Mouse (Mus musculus) bone marrow macrophage, adult 2 months (primary cell): ENCODE data around the gene Dip2b. TPM values are rescaled to one million over a fixed set of nuclear protein-coding genes. Genes with fewer than 3 reads are reported as not detected.
A peak's percentile ranks its signal among the peaks of the same experiment; 100 is the strongest.

ENCODE experiments used
- H3K27ac ChIP-seq: 2 replicates; pipeline ENCODE4 v1.5.1; 2012; ENCODE audit warnings: low read depth, low read length; ENCODE audit not compliant: insufficient read depth
- H3K4me1 ChIP-seq: 2 replicates; pipeline ENCODE4 v1.6.1; 2012; ENCODE audit warnings: low read length; ENCODE audit not compliant: control insufficient read depth, insufficient read depth
- H3K4me3 ChIP-seq: 2 replicates; pipeline ENCODE4 v1.5.1; 2012; ENCODE audit warnings: mild to moderate bottlenecking, low read length, moderate library complexity; ENCODE audit not compliant: insufficient read depth
- CTCF ChIP-seq: IDR thresholded peaks from 2 replicates; pipeline ENCODE4 v1.5.1; 2012; ENCODE audit warnings: low read depth, mild to moderate bottlenecking, low read length, moderate library complexity
- POLR2A ChIP-seq: IDR thresholded peaks from 2 replicates; pipeline ENCODE4 v1.6.1; 2012; ENCODE audit warnings: mild to moderate bottlenecking, low read depth, low read length, borderline replicate concordance
- polyA plus RNA-seq: library from polyadenylated mRNA; stranded (reverse); fragments of >200 nt; gene quantifications from 2 replicates; pipeline ENCODE4 v1.2.4, GENCODE M21; 2012; ENCODE audit not compliant: missing spikeins, insufficient read depth, insufficient read length

Gene Dip2b
- polyA plus RNA-seq, 1 experiment, result 33.0 TPM

- Histone ChIP-seq H3K4me3 (peak overlapping the region; percentile 92), H3K27ac (peak overlapping the region; percentile 97), H3K4me1 (peaks cover 33% of the 10 kb centered on the region)
- no peak; the same call in 1 of the 2 replicates for TF ChIP-seq POLR2A
- TF ChIP-seq CTCF, result no peak
Measured at GRCm38 (mm10) chr15:100227031-100227662, 188.7 kb downstream of the Dip2b start.

DNA sequence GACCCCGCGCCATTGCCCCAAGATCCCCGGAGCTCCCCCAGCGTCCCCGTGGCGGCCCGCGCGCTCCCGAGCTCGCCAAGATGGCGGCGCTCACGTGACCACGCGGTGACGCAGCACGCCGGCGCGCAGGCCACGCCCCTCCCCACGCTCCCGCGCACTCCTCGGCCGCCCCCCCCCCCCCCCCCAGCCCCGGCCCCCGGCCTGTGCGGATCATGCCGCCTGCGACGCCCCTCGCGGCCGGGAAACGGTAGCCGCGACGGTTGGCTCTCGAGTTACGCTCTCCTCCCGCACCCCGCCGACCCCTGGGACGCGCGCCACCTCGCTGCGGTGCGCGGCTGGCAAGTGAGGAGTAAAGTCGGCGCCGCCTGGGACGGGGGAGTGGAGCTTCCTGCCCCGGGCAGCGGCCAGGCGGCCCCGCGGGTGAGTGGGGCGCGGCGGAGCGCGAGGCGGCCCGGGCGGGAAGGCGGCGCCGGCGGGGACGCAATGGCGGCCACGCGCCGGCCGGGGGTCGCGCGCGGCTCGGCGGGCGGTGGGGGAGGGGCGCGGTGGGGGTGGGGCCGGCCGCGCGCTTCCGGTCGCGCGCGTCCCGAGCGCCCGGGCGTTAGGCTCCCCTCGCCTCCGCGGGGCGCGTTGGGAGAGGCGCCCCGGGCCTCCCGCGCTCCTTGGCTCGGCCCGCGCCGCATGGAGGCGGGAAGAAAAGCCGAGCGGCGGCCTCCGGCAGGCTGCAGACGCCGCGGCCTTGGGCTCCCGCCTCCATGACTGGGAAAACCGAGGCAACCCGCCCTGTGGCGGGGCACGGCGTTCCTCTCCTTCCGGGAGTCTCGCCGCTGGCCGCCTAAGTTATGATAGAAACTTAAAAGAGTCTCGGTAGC lies 189.4 kb downstream of the Dip2b start, which contains the start of gene Atf1:
TSS of gene Atf1 (plus strand) at position 157 of the 872 bp plus-strand sequence.
- peak within 1 kb of the TSS; percentile 99 for H3K27ac ChIP-seq
- TF ChIP-seq POLR2A (no peak), CTCF (no peak)
- H3K4me3 ChIP-seq, result peak within 1 kb of the TSS; percentile 99
- peaks cover 33% of the 10 kb centered on the region for H3K4me1 ChIP-seq

GRCm38 (mm10) chr15:100228535-100229336 lies 190.3 kb downstream of the Dip2b start:
- Histone ChIP-seq H3K4me3 (peak overlapping the region; percentile 99), H3K4me1 (peaks cover 33% of the 10 kb centered on the region), H3K27ac (peak overlapping the region; percentile 91)
- TF ChIP-seq POLR2A, result no peak
- no peak for TF ChIP-seq CTCF

DNA sequence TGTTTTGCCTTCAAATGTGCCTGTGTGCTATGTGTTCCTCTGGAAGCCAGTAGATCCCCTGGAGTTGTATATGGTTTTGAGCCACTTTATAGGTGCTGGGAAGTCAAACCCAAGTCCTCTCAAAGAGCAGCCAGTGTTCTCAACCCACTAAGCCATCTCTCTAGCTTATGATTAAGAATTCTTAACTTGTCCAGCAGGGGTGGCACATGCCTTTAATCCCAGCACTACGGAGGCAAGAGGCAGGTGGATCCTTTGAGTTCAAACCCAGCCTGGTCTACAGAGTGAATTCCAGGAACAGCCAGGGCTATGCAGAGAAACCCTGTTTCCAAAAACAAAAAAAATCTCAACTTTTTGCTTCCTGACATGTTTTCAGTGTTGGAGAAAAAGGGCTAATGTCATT lies 192.2 kb downstream of the Dip2b start:
- Histone ChIP-seq H3K4me3 (no peak overlapping the region), H3K4me1 (peaks cover 29% of the 10 kb centered on the region), H3K27ac (no peak overlapping the region)
- no peak for TF ChIP-seq POLR2A
- TF ChIP-seq CTCF, result no peak

DNA sequence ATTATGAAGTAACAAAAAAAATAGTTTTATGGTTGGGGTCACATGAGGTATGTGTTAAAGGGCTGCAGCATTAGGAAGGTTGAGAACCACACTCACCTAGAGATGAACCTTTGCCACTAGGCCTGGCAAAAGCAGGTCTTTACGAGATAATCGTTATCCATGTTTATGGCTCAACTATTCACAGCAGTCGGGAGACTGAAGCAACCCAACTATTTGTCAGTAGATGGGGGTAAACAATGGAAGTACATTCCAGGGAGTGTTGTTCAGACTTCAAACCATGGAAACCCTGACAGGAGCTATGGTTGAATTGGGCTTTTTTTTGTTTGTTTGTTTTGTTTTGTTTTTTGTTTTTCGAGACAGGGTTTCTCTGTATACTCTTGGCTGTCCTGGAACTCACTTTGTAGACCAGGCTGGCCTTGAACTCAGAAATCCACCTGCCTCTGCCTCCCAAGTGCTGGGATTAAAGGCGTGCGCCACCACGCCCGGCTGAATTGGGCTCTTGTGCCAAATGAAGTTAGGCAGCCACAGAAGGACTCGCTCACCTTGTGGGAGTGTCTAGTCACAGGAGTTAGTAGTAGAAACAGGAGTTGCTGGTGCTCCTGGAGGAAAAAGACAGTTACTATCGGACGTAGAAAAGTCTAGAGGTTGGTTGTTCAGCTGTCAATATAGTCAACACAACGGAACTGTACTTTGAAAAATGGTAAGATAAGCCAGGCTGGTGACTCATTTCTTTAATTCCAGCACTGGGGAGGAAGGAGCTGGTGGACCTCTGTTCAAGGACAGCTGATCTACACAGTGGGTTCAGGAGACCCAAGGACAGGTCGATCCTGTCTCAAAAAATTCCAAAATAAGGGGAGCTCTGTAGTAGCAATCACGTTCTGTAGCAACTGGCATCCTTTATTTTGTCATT lies 193.4 kb downstream of the Dip2b start:
- Histone ChIP-seq H3K27ac (no peak overlapping the region), H3K4me1 (peaks cover 26% of the 10 kb centered on the region), H3K4me3 (no peak overlapping the region)
- TF ChIP-seq CTCF (no peak), POLR2A (no peak)

DNA sequence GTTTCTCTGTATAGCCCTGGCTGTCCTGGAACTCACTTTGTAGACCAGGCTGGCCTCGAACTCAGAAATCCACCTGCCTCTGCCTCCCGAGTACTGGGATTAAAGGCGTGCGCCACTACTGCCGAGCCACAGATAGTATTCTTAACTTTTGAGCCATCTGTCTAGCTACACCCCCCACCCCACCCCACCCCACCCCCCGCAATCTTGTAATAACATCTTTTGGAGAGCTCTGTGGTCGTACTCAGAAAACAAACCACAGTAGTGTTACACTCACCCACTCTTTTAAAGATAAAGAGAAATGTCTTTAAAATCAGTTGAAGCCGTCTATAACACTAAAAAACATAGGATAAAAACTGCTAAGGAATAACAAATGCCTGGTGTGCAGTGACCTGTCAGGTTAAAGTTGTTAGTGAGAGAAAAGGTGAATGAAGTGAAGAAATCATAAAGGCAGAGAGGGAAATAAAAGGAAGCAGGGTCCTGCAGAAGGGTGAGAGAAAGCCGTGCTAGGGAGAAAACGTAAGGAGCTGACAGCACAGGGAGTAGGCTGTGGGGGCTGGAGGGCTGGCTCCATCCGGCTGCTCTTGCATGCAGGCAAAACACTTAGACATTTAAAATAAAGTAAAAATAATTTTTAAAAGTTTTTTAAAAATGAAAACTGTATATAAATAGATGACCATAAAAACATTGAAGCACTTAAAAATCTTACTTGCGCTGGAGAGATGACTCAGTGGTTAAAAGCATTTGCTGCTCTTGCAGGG lies 196.9 kb downstream of the Dip2b start:
- no peak for TF ChIP-seq CTCF
- no peak for TF ChIP-seq POLR2A
- peaks cover 24% of the 10 kb centered on the region for H3K4me1 ChIP-seq
- no peak overlapping the region for H3K27ac ChIP-seq
- no peak overlapping the region for H3K4me3 ChIP-seq

- TF ChIP-seq CTCF (no peak), POLR2A (no peak)
- Histone ChIP-seq H3K27ac (peak overlapping the region; percentile 55), H3K4me1 (peaks cover 16% of the 10 kb centered on the region), H3K4me3 (no peak overlapping the region)
Measured at GRCm38 (mm10) chr15:100236952-100237351, 198.5 kb downstream of the Dip2b start.

DNA sequence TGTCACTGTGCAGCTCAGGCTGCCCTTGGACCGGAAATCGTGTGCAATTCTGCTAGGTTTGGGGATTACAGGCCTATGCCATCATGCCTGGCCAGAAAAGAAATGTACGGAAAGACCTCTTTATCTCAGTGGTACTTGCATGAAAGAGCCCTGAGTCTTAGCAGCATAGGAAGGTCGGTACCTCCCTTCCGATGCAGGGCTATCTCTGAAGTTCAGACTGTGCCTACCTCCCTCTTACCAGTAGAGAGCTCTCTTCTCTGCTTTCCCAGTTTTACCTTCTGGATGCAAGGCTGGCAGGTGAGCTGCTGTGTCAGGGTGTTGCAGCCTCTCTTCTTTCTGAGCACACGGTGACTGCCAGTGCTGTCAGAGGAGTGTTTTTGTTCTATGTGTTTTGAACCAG lies 203.3 kb downstream of the Dip2b start:
- peaks cover 25% of the 10 kb centered on the region for H3K4me1 ChIP-seq
- no peak for TF ChIP-seq CTCF
- no peak for TF ChIP-seq POLR2A
- H3K27ac ChIP-seq, result no peak overlapping the region
- no peak overlapping the region for H3K4me3 ChIP-seq
